Mouse (Mus musculus): ENCODE results near the gene Vwc2. TPM values are rescaled to one million over a fixed set of nuclear protein-coding genes. Genes with fewer than 3 reads are reported as not detected.

The Vwc2 gene
- polyA plus RNA-seq (2015; fragmentation: Nextera tagmentation; extraction: Ambion mirVana): 18.0 and 19.3 TPM in 2 replicates

DNA sequence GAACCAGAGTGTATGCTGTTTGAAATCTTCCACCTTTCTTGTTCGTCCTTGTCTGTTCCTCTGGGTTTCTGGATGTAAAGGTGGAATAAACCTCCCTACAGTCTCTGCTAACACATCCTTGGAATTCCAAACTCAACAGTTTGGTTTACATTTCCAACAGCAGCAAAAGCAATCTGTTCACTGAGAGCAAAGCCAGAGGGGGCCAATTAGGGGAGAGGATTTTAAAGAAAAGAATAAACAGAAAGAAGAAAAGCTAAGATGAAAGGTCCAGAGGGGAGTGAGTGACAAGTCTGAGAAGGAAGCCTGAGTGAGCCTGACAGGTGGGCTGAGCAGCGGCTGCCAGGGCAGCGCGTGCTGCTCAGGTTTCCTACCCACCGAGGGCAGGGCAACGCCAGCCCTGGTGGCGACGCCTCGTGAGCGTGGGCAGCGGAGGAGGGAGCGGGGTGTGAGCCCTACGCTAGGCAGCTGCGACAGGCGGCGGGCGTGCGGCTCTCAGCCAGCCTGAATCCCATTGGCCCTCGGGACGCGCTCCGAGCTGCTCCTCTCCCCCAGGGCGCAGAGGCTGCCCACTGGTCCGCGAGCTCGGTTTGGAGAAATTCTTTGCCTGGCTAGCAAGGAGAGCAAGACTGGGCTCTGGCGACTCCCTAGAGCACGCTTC lies at the start of gene Vwc2:
Vwc2 (plus strand) TSS at position 648 of the 658 bp plus-strand sequence.

